Mouse (Mus musculus) olfactory bulb, adult 2 months (tissue): ENCODE results near the gene Ube2c. TPM values are rescaled to one million over a fixed set of nuclear protein-coding genes. Genes with fewer than 3 reads are reported as not detected.
A peak's percentile ranks its signal among the peaks of the same experiment; 100 is the strongest.

Experiments
- H3K27ac ChIP-seq: fragments of 200-500 bp; 2 replicates; pipeline ENCODE4 v1.5.1; 2012; ENCODE audit warnings: low read depth, low read length; ENCODE audit not compliant: insufficient read depth
- H3K4me1 ChIP-seq: fragments of 200-500 bp; 2 replicates; pipeline ENCODE4 v1.6.1; 2012; ENCODE audit warnings: low read length; ENCODE audit not compliant: control insufficient read depth, insufficient read depth
- H3K4me3 ChIP-seq: fragments of 200-500 bp; 2 replicates; pipeline ENCODE4 v1.5.1; 2012; ENCODE audit warnings: mild to moderate bottlenecking, low read depth, low read length, moderate library complexity; ENCODE audit not compliant: insufficient read depth
- CTCF ChIP-seq: fragments of 200-500 bp; IDR thresholded peaks from 2 replicates; pipeline ENCODE4 v1.5.1; 2012; ENCODE audit warnings: low read depth, mild to moderate bottlenecking, low read length, moderate library complexity; ENCODE audit not compliant: insufficient read depth
- POLR2A ChIP-seq: fragments of 200-500 bp; IDR thresholded peaks from 2 replicates; pipeline ENCODE4 v1.6.1; 2012; ENCODE audit warnings: mild to moderate bottlenecking, low read depth, low read length, moderate library complexity; ENCODE audit not compliant: insufficient read depth
- WGBS: fragments of 180-500 bp; shearing (Covaris S2); methylation state at CpG from one replicate; pipeline ENCODE4 v1.1.7; 2018; 5-methylcytosine and 5-hydroxymethylcytosine counted together
- polyA plus RNA-seq: library from polyadenylated mRNA; stranded (reverse); fragments of >200 nt; gene quantifications from 2 replicates; pipeline ENCODE4 v1.2.4, GENCODE M21; 2012; ENCODE audit warnings: low replicate concordance; ENCODE audit not compliant: missing spikeins, insufficient read depth, insufficient read length

The Ube2c gene
- polyA plus RNA-seq, 1 experiment: not detected

DNA sequence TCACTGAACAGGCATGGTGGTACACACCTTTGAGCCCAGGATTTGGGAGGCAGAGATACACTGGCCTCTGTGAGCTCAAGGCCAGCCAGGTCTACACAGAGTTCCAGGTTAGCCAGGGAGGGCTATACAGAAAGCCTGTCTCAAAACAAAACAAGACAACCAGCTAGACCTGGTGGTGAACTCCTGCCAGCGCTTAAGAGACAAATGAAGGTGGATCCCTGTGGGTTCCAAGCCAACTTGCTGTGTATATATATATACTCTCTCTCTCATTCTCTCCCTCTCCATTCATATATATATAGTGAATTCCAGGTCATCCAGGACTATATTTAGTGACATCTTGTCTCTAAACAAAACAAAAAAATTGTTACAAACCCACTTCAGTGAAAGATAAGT, 34.2 kb downstream of the Ube2c start:
- no peak overlapping the region for H3K27ac ChIP-seq
- TF ChIP-seq POLR2A: no peak
- no peak for TF ChIP-seq CTCF
- H3K4me1 ChIP-seq: peaks cover 16% of the 10 kb centered on the region
- peak overlapping the region; percentile 74 for H3K4me3 ChIP-seq
- WGBS: 38% methylated on average over 1 of the region's 1 CpGs

DNA sequence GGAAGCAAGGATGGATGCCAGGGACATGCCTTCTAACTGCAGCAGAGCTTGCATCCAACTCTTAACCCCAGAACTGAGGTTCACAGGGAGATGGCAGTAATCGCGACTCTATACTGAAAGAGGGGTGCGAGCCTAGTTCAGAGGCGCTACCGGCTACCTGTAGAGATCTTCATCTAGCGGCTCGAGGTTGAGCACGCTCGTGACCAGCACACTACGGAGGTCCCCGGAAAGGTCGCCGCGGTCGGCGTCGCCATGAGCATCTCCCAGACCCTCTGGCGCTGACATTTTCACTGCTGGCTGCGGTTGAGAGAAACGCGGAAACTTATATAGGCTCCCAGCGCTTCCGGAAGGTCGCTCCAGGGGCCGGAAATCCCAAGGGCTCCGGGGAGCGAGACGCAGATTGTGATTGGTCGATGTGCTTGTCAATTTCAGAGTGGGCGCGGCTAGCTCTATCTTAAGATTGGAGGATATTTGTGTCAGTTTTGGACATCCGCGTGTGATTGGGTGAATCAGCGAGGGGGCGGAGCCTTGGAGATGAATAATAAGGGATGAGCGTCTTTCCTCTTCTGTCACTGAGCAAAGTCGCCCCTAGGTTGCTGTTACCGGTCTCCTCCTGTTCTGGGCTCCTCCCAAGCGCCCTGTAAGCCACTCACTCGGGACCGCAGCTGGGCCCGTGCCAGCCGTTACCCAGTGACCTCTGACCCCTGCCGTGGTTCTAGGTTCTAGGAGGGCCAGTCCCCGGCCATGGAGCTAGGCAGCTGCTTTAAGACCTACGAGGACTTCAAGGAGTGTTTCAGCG, 35.0 kb downstream of the Ube2c start, which contains the start of the genes Acot8 and Zswim3:
Gene Acot8 (minus strand): TSS at position 350 of the 799 bp plus-strand sequence.
Gene Zswim3 (plus strand): TSS at position 566 of the 799 bp plus-strand sequence.
- peak within 1 kb of the TSS; percentile 82 for H3K4me3 ChIP-seq
- H3K4me1 ChIP-seq: peaks cover 16% of the 10 kb centered on the region
- under 1% methylated on average over 47 of the region's 47 CpGs for WGBS
- peak within 1 kb of the TSS; percentile 60 for H3K27ac ChIP-seq
- TF ChIP-seq CTCF (no peak), POLR2A (peak; percentile 86)

DNA sequence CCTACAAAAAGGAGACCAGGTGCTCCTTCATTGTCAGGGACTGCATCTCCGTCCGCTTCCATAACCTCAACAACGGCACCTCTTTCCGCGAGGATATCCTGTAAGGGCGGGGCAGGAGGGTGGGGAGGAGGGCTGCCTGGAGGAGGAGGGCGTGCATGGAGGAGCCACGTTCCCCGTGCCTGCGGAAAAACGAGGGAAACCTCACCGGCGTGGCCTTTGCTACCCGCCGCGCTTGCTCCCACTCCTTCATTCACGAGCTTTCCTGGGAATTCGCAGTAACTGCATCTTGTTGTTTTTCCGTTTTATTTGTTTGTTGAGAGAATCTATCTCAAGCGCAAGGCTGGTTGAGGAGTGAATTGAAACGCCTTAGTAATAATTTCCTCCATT, 35.6 kb downstream of the Ube2c start:
- TF ChIP-seq CTCF (no peak), POLR2A (no peak)
- peaks cover 16% of the 10 kb centered on the region for H3K4me1 ChIP-seq
- under 1% methylated on average over 21 of the region's 21 CpGs for WGBS
- peak overlapping the region; percentile 60; the same call in 1 of the 2 replicates for H3K27ac ChIP-seq
- H3K4me3 ChIP-seq: peak overlapping the region; percentile 82

DNA sequence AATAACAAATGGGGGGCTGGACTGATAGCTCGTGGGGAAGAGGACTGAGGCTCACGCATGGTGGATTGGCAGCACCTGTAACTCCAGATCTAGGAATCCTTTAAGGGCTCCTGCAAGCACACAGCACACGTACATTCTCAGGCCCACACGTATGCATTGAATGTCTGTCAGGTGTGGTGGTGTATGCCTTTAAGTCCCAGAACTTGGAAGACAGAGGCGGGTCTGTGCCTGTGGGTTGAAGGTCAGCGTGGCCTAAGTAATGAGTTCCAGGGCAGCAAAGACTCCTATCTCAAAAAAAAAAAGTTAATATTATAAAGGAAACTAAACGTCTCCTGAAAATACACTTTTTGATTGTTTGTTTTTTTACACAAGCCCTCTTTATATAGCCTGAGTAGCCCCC, 36.9 kb downstream of the Ube2c start:
- no peak overlapping the region for H3K4me3 ChIP-seq
- TF ChIP-seq POLR2A (no peak), CTCF (no peak)
- 82% methylated on average over 7 of the region's 7 CpGs for WGBS
- H3K27ac ChIP-seq: no peak overlapping the region
- peaks cover 16% of the 10 kb centered on the region for H3K4me1 ChIP-seq

DNA sequence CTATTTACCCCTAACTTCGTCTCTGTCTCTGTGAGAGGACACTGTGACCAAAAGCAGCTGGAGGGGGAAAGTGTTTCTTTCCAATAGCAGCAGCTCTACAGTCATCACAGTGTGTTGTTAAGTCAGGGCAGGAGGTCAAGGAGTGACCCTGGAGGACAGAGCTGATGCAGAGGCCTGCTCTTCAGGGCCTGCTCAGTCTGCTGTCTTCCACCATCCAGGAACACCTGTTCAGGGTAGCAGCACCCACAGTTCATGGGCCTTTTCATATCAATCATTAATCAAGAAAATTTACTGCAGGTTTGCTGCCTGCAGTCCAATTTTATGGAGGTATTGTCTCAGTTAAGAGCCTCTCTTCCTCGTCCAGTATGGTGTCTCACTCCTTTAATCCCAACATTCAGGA, 43.9 kb downstream of the Ube2c start:
- no peak overlapping the region for H3K4me3 ChIP-seq
- 68% methylated on average over 2 of the region's 2 CpGs for WGBS
- no peak overlapping the region for H3K27ac ChIP-seq
- TF ChIP-seq POLR2A (no peak), CTCF (no peak)
- H3K4me1 ChIP-seq: peaks cover 5% of the 10 kb centered on the region

DNA sequence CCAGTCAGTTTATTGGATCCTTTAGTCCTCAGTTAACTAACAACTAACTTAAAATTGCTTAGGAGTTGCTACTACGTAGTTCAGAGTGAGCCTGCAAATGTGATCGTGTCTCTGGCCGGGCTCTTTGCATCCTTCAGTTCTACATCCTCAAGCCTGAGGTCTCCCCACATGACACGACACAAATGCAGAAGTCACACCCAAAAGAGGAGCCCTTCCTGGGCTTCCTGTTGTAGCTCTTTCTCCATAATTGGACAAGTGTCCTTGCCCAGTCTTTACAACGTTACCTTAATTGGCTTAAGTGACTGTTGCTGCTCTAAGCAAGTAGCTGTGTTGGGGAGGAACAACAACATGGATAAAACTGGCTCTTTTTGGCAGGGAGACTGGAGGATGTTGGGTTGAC, 45.6 kb downstream of the Ube2c start:
- whole genome bisulfite sequencing: 91% methylated on average over 5 of the region's 5 CpGs
- H3K4me3 ChIP-seq: no peak overlapping the region
- H3K4me1 ChIP-seq: peaks cover 5% of the 10 kb centered on the region
- no peak for TF ChIP-seq CTCF
- no peak for TF ChIP-seq POLR2A
- H3K27ac ChIP-seq: no peak overlapping the region

DNA sequence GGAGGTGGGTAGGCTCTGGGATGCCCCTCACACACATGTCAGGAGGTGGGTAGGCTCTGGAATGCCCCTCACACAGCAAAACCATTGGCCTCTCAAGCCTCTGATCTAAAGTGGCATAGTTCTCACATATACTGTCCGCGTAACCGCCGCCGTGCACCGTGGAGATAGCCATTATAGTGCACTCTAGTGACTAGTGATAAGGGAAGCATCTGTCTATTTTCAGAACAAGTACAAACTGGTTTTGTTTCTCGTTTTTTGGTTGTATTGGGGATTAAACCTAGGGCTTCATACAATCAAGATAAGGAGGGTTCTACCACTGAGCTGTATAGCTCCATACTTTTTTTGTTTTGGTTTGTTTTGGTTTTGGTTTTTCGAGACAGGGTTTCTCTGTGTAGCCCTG, 46.1 kb downstream of the Ube2c start:
- no peak for TF ChIP-seq CTCF
- TF ChIP-seq POLR2A: no peak
- 86% methylated on average over 8 of the region's 8 CpGs for WGBS
- Histone ChIP-seq H3K4me1 (peaks cover 5% of the 10 kb centered on the region), H3K27ac (no peak overlapping the region), H3K4me3 (no peak overlapping the region)

DNA sequence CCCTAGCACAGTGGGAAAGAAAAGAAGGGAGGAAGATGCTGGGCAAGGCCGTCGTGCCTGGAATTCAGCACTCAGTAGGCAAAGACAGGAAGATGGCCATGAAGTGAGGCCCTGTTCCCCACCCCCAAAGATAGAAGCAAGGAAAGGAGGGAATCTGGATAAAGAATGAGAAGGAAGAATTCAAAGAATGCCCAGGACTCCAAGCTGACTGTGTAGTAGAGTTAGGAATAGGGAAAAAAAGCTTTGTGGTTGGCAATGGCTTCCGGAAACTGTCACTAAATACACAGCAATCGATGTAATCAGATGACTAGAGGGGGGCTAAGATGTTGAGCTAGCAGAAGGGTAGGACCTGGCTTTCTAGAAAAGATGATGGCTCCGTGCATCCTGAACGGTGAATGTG, 47.5 kb downstream of the Ube2c start:
- Histone ChIP-seq H3K4me3 (no peak overlapping the region), H3K27ac (no peak overlapping the region), H3K4me1 (peaks cover 5% of the 10 kb centered on the region)
- 86% methylated on average over 6 of the region's 6 CpGs for WGBS
- no peak for TF ChIP-seq CTCF
- TF ChIP-seq POLR2A: no peak

DNA sequence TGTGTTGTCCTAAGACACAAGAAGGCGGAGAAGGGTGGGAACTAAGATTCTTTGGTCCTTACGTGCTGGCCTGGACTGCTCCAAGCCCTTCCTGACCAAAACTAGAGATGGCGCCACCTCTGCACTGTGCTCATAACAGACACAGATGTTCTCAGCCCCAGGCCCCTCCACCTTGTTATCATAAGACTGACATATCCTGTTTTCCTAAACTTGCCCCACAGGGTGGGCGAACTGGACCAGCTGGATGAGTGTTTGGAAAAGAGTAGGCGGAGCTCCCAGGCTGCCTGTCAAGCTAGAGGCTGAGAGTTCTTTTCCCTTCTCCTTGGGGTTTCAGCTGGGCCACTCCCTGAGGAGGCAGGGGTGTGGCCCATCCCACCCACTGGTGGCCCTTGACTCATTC, 48.0 kb downstream of the Ube2c start:
- WGBS: 79% methylated on average over 5 of the region's 5 CpGs
- Histone ChIP-seq H3K4me3 (no peak overlapping the region), H3K27ac (no peak overlapping the region), H3K4me1 (peaks cover 5% of the 10 kb centered on the region)
- TF ChIP-seq CTCF (no peak), POLR2A (no peak)

DNA sequence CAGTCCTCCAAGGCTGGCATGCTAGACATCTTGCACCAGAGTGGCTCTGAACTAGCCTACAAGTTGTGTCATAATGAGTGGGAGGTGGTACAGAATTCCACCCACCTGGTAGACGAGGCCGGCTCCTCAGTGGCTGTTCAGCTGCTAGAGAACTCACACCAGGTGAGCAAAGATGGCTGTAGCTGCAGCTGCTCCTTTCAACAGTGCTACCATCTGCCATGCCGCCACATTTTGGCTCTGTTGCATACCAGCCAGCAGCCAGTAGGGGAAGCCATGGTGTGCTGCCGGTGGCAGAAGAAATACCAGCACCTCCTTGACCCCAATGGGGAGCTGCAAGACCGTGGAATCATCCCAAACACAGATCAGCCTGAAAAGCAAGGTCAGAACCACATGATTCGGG, 51.4 kb downstream of the Ube2c start:
- WGBS: 82% methylated on average over 6 of the region's 6 CpGs
- H3K27ac ChIP-seq: no peak overlapping the region
- H3K4me1 ChIP-seq: peaks cover 18% of the 10 kb centered on the region
- no peak overlapping the region for H3K4me3 ChIP-seq
- no peak for TF ChIP-seq POLR2A
- TF ChIP-seq CTCF: no peak
